Mouse (Mus musculus) adrenal gland, adult 18-20 months (tissue): ENCODE data around the gene Sf3a1. TPM values are rescaled to one million over a fixed set of nuclear protein-coding genes. Genes with fewer than 3 reads are reported as not detected.

Source experiments
- DNase-seq, 2 experiments: peaks; one replicate each; pipeline ENCODE4 v3.0.0; 2021 to 2022; ENCODE audit warnings: low spot score in 2 of 2
- total RNA-seq, 2 experiments: library from RNA; stranded (reverse); gene quantifications; 1 replicate in 1 of 2; 2 replicates in 1 of 2; pipeline ENCODE4 v1.2.3; 2021

Sf3a1 gene
- total RNA-seq, 2 experiments from 2014 or later: 50.3 to 59.9 TPM

DNA sequence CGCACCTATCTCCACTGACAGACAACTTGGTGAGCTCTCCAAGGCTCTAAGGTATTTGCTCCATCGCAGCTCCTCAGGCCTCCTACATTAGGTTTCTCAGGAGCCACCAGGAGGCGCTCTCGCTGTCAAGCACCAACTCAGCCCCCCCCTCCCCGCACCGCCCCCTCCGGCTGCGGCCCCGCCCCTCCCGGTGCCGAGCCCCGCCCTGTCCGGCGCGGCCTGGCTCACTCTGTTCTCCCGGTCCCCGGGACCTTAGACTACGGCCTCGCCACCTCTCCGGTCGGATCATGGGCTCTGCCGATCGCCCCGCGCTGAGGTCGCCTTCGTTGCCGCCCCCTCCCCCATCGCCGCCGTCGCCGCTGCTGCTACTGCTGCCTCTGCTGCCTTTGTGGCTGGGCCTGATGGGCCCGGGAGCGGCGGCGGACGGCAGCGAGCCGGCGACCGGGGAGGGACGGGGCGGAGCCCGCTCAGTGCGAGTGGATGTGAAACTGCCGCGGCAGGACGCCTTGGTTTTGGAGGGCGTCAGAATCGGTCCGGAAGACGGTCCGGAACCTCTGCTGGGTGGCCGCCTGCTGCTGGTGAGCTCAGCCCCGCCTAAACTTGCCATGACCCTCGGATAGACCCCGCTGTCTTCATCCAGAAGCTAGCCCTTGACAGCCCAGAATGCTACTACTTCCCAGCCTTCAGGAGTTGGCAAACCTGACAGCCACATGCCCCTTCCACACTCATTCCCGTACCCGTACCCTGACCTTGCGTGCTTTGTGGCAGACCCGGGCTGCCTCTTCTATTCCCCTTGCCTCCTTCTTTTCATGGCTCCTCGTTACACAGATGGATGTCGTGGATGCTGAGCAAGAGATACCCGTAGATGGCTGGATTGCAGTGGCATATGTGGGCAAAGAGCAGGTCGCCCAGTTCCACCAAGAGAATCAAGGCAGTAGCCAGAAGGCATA lies 24.9 kb upstream of the Sf3a1 start, which contains the start of gene Rnf215:
Gene Rnf215 (plus strand): TSS at position 217 of the 950 bp plus-strand sequence.
- peak; percentile 91 to 96 for DNase-seq

DNA sequence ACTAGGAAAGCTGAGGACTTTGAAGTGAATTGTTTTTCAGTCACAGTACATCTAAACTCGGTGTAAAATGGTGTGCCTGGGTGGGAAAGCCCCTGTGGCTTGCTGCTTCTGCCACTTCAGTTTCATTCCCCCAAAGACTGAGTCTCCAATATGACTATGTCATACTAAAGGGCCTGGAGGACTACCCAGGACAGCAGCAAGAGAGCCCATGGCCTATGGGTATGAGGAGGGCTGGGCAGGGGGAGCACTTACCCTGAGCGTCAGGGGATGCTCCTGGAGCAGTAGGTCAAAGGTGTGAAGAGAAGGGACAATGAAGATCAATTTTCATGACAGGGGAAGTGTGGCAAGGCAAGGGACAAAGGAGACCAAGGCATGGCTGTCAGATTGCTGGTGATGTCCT lies 21.2 kb upstream of the Sf3a1 start:
- no peak for DNase-seq

DNA sequence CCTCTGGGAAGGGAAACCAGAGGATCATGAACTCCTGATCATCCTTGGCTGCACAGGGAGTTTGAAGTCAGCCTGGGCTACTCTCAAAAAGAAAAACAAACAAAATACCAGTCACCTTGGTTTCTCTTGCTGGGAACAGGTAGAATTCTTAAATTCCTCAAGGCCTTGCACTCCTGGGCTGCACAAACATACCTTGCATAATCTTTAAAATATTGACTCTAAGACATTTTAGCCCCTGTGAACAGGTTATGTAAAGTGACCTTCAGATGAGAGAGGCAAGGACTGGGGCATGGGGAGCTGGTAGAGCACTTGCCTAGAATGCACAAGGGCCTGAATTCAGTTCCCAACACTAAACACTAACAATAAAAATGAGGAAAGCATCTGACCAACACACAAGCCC lies 18.6 kb upstream of the Sf3a1 start:
- DNase-seq: no peak

DNA sequence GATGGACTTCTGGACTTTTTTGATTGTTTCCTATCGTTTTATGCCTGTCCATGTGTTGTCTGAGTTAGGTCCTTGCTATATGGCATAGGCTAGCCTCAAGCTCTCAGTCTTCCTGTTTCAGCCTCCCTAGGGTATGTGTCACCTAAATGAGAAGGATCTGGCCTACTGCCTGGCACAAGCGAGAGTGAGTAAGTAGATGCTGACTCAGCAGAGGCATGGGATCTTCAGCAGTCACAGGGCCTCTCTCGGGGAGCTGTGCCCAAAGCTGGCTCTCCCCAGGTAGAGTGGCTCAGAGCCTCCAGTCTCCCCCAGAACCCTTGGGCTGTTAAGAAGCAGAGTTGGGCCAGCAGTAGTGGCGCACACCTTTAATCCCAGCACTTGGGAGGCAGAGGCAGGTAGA lies 17.8 kb upstream of the Sf3a1 start:
- DNase-seq: no peak

GRCm38 (mm10) chr11:4143281-4144062 lies 16.7 kb upstream of the Sf3a1 start:
- DNase-seq: no peak

DNA sequence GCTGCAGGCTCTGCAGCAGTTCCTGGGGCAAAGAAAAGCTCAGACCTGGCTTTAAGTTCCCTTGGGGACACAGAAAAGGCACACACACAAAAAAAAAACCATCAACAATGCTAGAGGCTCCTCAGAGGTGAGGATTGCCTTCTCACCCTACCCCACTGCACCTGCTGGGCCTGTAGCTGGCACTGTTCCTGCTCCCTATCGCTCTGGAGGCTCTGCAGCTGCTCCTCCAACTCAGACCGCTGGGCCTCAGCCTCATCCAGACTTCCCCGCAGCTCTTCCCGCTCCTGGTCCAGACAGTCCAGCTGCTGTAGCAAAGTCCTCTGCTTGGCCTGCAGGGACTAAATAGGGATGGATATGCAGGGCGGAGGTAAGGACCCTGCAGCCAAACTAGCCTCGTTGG lies 13.8 kb upstream of the Sf3a1 start:
- no peak for DNase-seq

DNA sequence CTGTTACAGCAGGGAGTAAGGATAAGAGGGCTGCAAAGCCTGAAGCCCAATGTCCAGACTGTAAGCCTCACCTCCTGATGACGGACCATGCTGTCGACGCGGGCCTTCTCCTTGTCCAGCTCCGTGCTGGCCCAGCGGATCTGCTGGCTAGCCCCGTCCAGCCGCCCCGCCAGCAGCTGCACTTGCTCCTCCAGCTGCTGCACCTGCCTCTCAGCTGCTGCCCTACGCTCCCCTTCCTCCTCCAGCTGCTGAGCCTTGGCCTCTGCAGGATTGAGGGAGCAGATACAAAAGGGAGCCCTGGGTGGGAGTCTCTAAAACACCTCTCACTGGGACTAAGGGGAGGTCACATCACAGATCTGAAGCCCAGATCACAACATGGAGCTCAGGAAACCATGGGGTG lies 13.1 kb upstream of the Sf3a1 start:
- no peak for DNase-seq

DNA sequence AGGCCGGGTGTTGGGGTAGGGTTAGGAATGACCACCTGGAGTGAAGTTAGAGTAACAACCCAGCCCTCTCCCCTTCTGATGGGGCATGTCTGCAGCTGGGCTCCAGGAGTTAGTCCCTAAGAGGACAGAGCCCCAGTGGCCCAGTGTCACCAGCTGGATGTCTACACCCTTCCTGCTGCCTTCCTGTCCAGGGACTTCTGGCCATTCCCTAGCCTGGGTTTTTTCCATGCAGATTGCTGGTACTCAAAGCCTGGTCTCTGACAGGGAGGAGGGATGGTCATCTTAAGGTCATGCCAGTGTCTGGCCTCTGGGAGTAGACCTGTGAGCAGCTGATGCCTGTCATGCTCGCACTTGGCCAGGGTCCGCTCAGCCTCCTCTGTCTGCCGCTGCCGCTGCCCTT lies 12.0 kb upstream of the Sf3a1 start:
- no peak for DNase-seq

GRCm38 (mm10) chr11:4148536-4149156 lies 11.5 kb upstream of the Sf3a1 start:
- DNase-seq: no peak

GRCm38 (mm10) chr11:4149886-4150285 lies 10.3 kb upstream of the Sf3a1 start:
- no peak for DNase-seq

DNA sequence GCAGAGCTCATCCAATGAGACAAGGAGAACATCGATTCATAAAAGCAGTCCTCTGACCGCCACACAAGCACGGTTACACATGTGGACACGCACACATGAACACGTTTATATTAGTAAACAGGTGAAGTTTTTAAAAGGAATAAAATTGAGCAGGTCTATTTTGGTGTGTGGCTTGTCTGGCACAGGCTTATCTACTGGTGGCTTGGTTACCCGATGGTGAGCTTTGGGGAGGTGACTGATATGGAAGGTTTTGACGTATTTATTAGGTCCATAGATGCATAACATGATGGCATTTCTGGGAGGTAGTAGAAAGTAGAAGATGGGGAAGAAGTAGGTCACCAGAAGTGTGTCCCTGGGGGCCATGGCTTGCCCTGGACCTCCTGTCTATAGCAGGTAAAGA lies 6.5 kb upstream of the Sf3a1 start:
- no peak for DNase-seq

DNA sequence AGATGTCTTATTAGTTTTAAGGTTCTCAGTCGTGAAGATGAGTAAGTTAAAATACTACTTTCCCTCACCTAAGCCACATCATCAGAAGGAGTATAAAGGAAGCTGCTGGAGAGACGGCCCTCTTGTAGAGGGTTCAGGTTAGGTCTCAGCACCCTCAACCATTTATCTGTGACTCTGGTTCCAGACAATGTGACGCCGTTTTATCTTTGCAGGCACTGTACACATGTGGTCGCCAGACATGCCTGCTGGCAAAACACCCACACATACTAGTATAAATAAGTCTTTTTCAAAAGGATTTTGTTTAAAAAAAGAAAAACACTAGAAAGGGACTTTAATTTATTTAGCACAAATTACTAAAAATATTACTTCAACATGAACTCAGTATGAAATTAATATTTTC lies 4.5 kb upstream of the Sf3a1 start:
- DNase-seq: no peak

GRCm38 (mm10) chr11:4158676-4159075 lies 1.5 kb upstream of the Sf3a1 start:
- no peak for DNase-seq

DNA sequence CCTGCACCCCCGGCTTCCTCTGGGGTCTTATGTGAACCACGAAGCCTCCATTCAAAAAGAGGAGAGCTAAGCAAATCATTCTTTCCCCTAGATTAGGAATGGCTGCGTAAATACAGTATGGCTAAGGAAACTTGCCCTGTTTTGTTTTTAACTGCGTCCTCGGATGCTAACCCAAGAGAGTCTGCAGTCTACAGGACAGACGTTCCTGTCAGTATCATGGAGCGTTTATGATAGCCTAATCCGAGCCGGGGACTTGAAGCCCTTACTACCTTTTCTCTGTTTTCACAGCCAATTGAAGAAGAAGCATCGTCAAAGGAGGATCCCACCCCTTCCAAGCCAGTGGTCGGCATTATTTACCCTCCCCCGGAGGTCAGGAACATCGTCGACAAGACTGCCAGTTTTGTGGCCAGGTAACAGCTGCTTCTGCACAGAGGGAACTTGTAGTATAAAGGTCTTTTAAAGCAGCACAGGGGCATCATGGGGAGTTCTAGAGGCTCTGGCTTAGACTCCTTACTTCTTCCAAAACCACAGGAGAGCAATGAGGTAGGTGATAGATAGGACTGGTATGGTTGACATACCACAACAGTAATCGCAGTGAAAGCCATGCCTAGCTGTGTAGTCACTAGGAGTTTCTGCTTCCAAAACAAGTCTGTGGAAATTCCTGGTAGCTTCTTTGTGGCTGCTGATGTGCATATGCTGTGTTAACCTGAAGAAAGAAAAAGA lies 769 bp downstream of the Sf3a1 start:
- no peak for DNase-seq

- no peak for DNase-seq
These were observed 4.6 kb downstream of the Sf3a1 start for GRCm38 (mm10) chr11:4164701-4165100.

DNA sequence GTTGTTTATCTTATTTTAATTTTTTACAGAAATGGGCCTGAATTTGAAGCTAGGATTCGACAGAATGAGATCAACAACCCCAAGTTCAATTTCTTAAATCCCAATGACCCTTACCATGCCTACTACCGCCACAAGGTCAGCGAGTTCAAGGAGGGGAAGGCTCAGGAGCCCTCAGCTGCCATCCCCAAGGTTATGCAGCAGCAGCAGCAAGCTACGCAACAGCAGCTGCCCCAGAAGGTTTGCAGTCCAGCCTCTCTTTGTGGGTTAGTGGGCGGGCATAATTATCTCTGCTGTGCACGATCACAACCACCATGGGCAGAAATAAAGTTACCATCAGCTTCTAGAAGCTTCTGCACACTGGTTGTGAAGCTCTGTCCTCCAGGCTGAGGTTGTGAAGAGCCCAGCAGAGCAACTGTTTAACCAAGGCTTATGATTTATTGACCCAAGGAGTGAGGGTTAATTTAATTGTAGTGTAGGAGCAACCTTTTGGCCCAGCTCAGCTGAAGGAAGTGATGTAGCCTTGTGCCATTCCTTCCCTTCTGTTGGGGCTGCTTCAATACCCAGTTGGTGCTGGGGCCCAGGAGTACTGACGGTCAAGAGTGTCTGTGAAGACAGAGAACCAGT lies 6.4 kb downstream of the Sf3a1 start:
- DNase-seq: no peak

- DNase-seq: no peak
These were observed 14.4 kb downstream of the Sf3a1 start for GRCm38 (mm10) chr11:4174586-4174985.

DNA sequence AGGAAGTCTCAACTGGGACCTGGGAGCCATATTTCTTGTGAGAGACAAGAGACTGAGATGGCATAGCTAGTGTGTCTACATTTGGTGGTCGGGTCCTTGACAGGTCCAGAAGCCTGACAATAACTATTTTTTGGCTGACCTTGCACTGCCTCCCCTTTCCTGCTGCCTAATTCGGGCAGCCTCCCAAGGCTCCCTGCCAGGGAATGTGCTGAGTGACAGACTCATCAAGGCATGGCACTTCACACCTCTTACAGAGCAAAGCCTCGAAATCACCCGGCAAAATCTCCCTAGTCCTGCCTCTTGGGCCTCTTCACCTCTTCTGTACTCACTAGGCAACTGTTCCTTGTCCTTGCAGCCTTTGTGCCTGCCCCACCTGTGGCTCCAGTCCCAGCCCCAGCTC lies 17.6 kb downstream of the Sf3a1 start:
- no peak for DNase-seq

DNA sequence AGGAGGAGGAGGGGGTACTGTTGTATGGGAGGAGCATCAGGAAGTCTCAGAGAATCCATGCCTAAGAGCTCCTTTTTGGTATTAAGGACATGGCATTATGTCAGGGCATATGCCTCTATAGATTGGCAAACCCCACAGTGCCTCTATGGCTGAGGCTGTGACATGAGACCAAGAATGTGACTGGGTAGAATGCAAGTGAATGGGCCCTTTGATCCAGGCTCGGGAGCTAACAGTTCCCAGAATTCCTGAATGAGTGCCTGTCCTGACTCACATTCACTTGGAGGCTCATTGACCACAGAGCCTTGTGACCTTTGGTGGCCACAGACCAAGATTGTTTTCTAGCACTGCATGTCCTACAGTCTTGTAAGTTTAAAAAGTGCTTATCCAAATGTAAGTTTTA lies 21.9 kb downstream of the Sf3a1 start:
- no peak for DNase-seq

- no peak for DNase-seq
These were observed 23.4 kb downstream of the Sf3a1 start for GRCm38 (mm10) chr11:4183511-4183910.
